Mouse (Mus musculus) erythroblast, embryonic 14.5 days (primary cell): ENCODE measurements at regions not wholly inside any gene's neighbourhood (a gene's known extent, or its start where the extent isn't known, plus 50 kb on each side); places are given as distances from the start of the nearest gene placed in this dataset.

ENCODE experiments used
- GATA1 ChIP-seq: IDR thresholded peaks from 2 replicates; pipeline ENCODE4 v1.6.1; 2012; ENCODE audit warnings: low read length, inconsistent platforms, mixed read lengths
- TAL1 ChIP-seq: IDR thresholded peaks from 3 replicates; pipeline ENCODE4 v1.6.1; 2012; ENCODE audit warnings: low read length, inconsistent platforms, mixed read lengths

DNA sequence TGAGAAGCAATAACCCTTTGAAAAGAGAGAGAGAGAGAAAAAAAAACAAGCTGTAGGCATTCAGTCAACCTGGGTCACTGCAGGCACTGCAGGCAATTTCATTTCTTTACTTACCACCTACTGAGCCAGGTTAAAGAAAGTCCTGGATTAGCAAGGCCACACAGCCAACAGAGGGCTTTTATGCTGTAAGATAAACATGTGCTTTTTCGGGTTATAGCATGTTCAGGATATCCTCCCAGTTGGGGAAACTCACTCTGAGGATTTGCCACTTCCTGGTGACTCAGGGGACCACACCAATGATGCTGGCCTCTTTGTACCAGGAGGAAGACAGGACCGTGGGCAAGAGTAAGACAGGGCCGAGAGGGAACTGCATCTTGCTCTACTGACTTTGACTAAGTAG, 426.6 kb upstream of the Rgma start:
- TF ChIP-seq GATA1, result no peak
- no peak for TF ChIP-seq TAL1
